Mouse (Mus musculus) ES-E14 (cell line): ENCODE results near the gene Bsn. TPM values are rescaled to one million over a fixed set of nuclear protein-coding genes. Genes with fewer than 3 reads are reported as not detected.

Experiments
- DNase-seq: peaks from one replicate; pipeline ENCODE4 v3.0.0-alpha.2; 2013; ENCODE audit warnings: low read depth, low spot score
- H3K27ac ChIP-seq: 2 replicates; pipeline ENCODE4 v1.5.1; 2012; ENCODE audit warnings: low read depth, mild to moderate bottlenecking, low read length, moderate library complexity, mixed read lengths; ENCODE audit not compliant: poor library complexity, insufficient read depth, severe bottlenecking
- H3K36me3 ChIP-seq: 2 replicates; pipeline ENCODE4 v1.6.1; 2012; ENCODE audit warnings: mild to moderate bottlenecking, low read length, moderate library complexity, mixed read lengths; ENCODE audit not compliant: control insufficient read depth, poor library complexity, insufficient read depth, severe bottlenecking
- H3K4me1 ChIP-seq, 2 experiments: fragments of 150-350 bp in 1 of 2; sonication (generic) in 1 of 2; 2 replicates each; pipeline ENCODE4 v1.6.1; 2012; ENCODE audit warnings: low read length in 2 of 2, mild to moderate bottlenecking in 1 of 2, mixed read lengths in 1 of 2; ENCODE audit not compliant: control insufficient read depth in 2 of 2, insufficient read depth in 2 of 2, poor library complexity in 1 of 2
- H3K4me3 ChIP-seq, 2 experiments: fragments of 150-350 bp in 1 of 2; sonication (generic) in 1 of 2; 2 replicates each; pipeline ENCODE4 v1.5.1; 2012; ENCODE audit warnings: low read length in 2 of 2, low read depth in 1 of 2, mild to moderate bottlenecking in 1 of 2, mixed read lengths in 1 of 2; ENCODE audit not compliant: insufficient read depth in 1 of 2, poor library complexity in 1 of 2, severe bottlenecking in 1 of 2
- H3K9ac ChIP-seq: 2 replicates; pipeline ENCODE4 v1.6.1; 2012; ENCODE audit warnings: low read depth, mild to moderate bottlenecking, low read length, mixed read lengths; ENCODE audit not compliant: poor library complexity, insufficient read depth, severe bottlenecking
- H3K9me3 ChIP-seq: fragments of 150-350 bp; sonication (generic); 2 replicates; pipeline ENCODE4 v1.6.1; 2012; ENCODE audit warnings: low read depth, mild to moderate bottlenecking, low read length; ENCODE audit not compliant: control insufficient read depth, insufficient read depth
- CHD2 ChIP-seq: IDR thresholded peaks from 2 replicates; pipeline ENCODE4 v1.6.1; 2014; ENCODE audit warnings: mild to moderate bottlenecking, low read depth, low read length, inconsistent platforms
- HCFC1 ChIP-seq: IDR thresholded peaks from 2 replicates; pipeline ENCODE4 v1.6.1; 2012; ENCODE audit warnings: low read length, inconsistent platforms, borderline replicate concordance; ENCODE audit not compliant: insufficient read depth
- MAFK ChIP-seq: IDR thresholded peaks from 2 replicates; pipeline ENCODE4 v1.6.1; 2014; ENCODE audit warnings: mild to moderate bottlenecking, low read depth, low read length, inconsistent platforms; ENCODE audit not compliant: insufficient read depth
- ZC3H11A ChIP-seq: IDR thresholded peaks from 2 replicates; pipeline ENCODE4 v1.6.1; 2012; ENCODE audit warnings: low read depth, mild to moderate bottlenecking, inconsistent platforms, low read length, borderline replicate concordance
- ZNF384 ChIP-seq: IDR thresholded peaks from 2 replicates; pipeline ENCODE4 v1.6.1; 2012; ENCODE audit warnings: low read depth, low read length, inconsistent platforms
- in situ Hi-C, 2 experiments: fragments of 600-800 bp; cut with MboI; formaldehyde crosslinking; loops; one replicate each; pipeline ENCODE4 v1.15.1; 2025; ENCODE audit warnings: low sequenced_read_pairs in 2 of 2, inconsistent platforms in 1 of 2; ENCODE audit not compliant: unreplicated experiment in 2 of 2
- total RNA-seq: library from RNA; depleted of rRNA; stranded (reverse); fragments of 300-350 nt; gene quantifications from 2 replicates; pipeline ENCODE4 v1.2.3, GENCODE M21; 2012; rRNA removed

Bsn gene
- total RNA-seq, 1 experiment: 0.45 TPM

- peak overlapping the region; percentile 48 to 92 for H3K4me3 ChIP-seq
- no peak for DNase-seq
- no peaks in the 10 kb centered on the region for H3K9me3 ChIP-seq
- no peak overlapping the region for H3K27ac ChIP-seq
- in situ Hi-C loops: no loop called here
- TF ChIP-seq ZC3H11A (no peak), CHD2 (no peak), ZNF384 (no peak), HCFC1 (no peak), MAFK (no peak)
- peaks cover 31% of the 10 kb centered on the region for H3K36me3 ChIP-seq
- peak overlapping the region; percentile 72 for H3K9ac ChIP-seq
- H3K4me1 ChIP-seq: peaks cover 0 to 13% of the 10 kb centered on the region in 2 experiments; a peak in 2 of 4 replicates
These were observed 141.6 kb downstream of the Bsn start for GRCm38 (mm10) chr9:108048566-108048955.

- Histone ChIP-seq H3K27ac (no peak overlapping the region), H3K9ac (peak overlapping the region; percentile 72; the same call in 1 of the 2 replicates), H3K9me3 (no peaks in the 10 kb centered on the region), H3K4me1 (peaks cover 0 to 7% of the 10 kb centered on the region in 2 experiments; a peak in 1 of 4 replicates), H3K36me3 (peaks cover 31% of the 10 kb centered on the region), H3K4me3 (peak overlapping the region; percentile 48 to 92)
- DNase-seq: no peak
- TF ChIP-seq MAFK: no peak
- no peak for TF ChIP-seq CHD2
- TF ChIP-seq ZC3H11A: no peak
- no peak for TF ChIP-seq ZNF384
- no peak for TF ChIP-seq HCFC1
- in situ Hi-C loops: no loop called here
These were observed 142.3 kb downstream of the Bsn start for GRCm38 (mm10) chr9:108047601-108048565.

GRCm38 (mm10) chr9:108046582-108046981 is 143.6 kb downstream of the Bsn start:
- H3K4me1 ChIP-seq: peaks cover 0 to 7% of the 10 kb centered on the region in 2 experiments; a peak in 1 of 4 replicates
- in situ Hi-C loops: no loop called here
- no peak for DNase-seq
- no peak overlapping the region for H3K9ac ChIP-seq
- no peaks in the 10 kb centered on the region for H3K9me3 ChIP-seq
- no peak overlapping the region for H3K4me3 ChIP-seq
- peaks cover 27% of the 10 kb centered on the region for H3K36me3 ChIP-seq
- TF ChIP-seq ZC3H11A: no peak
- no peak for TF ChIP-seq MAFK
- no peak for TF ChIP-seq ZNF384
- no peak overlapping the region for H3K27ac ChIP-seq

Other genes starting within 250 kb of the Bsn start
- gene Traip, start 240.2 kb downstream of the Bsn start, total RNA-seq: 43.7 and 72.1 TPM in 2 replicates
- 0.79 and 1.0 TPM in 2 replicates for gene Uba7, start 214.9 kb downstream of the Bsn start, total RNA-seq
- 0.18 and 0.53 TPM in 2 replicates for gene Gm20661, start 207.3 kb downstream of the Bsn start, total RNA-seq
- 3.0 and 6.1 TPM in 2 replicates for gene Inka1, start 204.5 kb downstream of the Bsn start, total RNA-seq
- 1.2 and 2.4 TPM in 2 replicates for gene Cdhr4, start 197.9 kb downstream of the Bsn start, total RNA-seq
- 0.45 and 0.63 TPM in 2 replicates for gene Gm20662, start 194.0 kb downstream of the Bsn start, total RNA-seq
- gene Ip6k1, start 187.9 kb downstream of the Bsn start, total RNA-seq: 41.0 and 53.9 TPM in 2 replicates
- 22.9 and 28.3 TPM in 2 replicates for gene Gmppb, start 141.1 kb downstream of the Bsn start, total RNA-seq
- 2.7 and 3.8 TPM in 2 replicates for gene Amigo3, start 137.2 kb downstream of the Bsn start, total RNA-seq
- gene Mst1, start 109.9 kb downstream of the Bsn start, total RNA-seq: 2.9 and 3.6 TPM in 2 replicates
- 14.5 and 28.1 TPM in 2 replicates for gene Rnf123, start 107.0 kb downstream of the Bsn start, total RNA-seq
- 37.3 and 56.1 TPM in 2 replicates for gene Apeh, start 95.8 kb downstream of the Bsn start, total RNA-seq
- gene Dag1, start 73.6 kb upstream of the Bsn start, total RNA-seq: 134 and 168 TPM in 2 replicates
- 9.2 and 9.9 TPM in 2 replicates for gene Nicn1, start 100.0 kb upstream of the Bsn start, total RNA-seq
- 63.9 and 77.9 TPM in 2 replicates for gene Amt, start 106.5 kb upstream of the Bsn start, total RNA-seq
- 82.9 and 125 TPM in 2 replicates for gene Rhoa, start 115.7 kb upstream of the Bsn start, total RNA-seq
- gene Tcta, start 115.8 kb upstream of the Bsn start, total RNA-seq: 10.0 and 11.0 TPM in 2 replicates
- 797 and 939 TPM in 2 replicates for gene Gpx1, start 148.5 kb upstream of the Bsn start, total RNA-seq
- 64.2 and 69.1 TPM in 2 replicates for gene Usp4, start 157.5 kb upstream of the Bsn start, total RNA-seq
- 1.3 and 1.5 TPM in 2 replicates for gene 1700102P08Rik, start 202.4 kb upstream of the Bsn start, total RNA-seq
- 1.4 and 1.7 TPM in 2 replicates for gene Ccdc36, start 238.1 kb upstream of the Bsn start, total RNA-seq
- gene BC048562, start 246.1 kb upstream of the Bsn start, total RNA-seq: not detected in 2 replicates